Mouse (Mus musculus) kidney, embryonic 16.5 days (tissue): ENCODE data around the gene Ttc37. TPM values are rescaled to one million over a fixed set of nuclear protein-coding genes. Genes with fewer than 3 reads are reported as not detected.

Experiments used
- ATAC-seq: fragments of 200-750 bp; cut with Nextera tagmentation; 2 replicates; pipeline ENCODE4 v1.8.0; 2017; ENCODE audit warnings: moderate TSS enrichment; ENCODE audit not compliant: low FRiP score, low TSS enrichment
- H3K27ac ChIP-seq: fragments of 300-500 bp; sonication (generic); 2 replicates; pipeline ENCODE4 v1.5.1; 2014; ENCODE audit warnings: low read length
- H3K27me3 ChIP-seq: fragments of 300-500 bp; sonication (generic); 2 replicates; pipeline ENCODE4 v1.6.1; 2014; ENCODE audit warnings: low read length, control low read depth, mixed read lengths; ENCODE audit not compliant: insufficient read depth
- H3K36me3 ChIP-seq: fragments of 300-500 bp; sonication (generic); 2 replicates; pipeline ENCODE4 v1.6.1; 2014; ENCODE audit warnings: low read length, control low read depth, mixed read lengths; ENCODE audit not compliant: insufficient read depth
- H3K4me1 ChIP-seq: fragments of 300-500 bp; sonication (generic); 2 replicates; pipeline ENCODE4 v1.6.1; 2014; ENCODE audit warnings: low read length, control low read depth, mixed read lengths; ENCODE audit not compliant: insufficient read depth
- H3K4me2 ChIP-seq: fragments of 300-500 bp; sonication (generic); replicated peaks from 2 replicates; pipeline ENCODE4 v1.6.1; 2014; ENCODE audit warnings: low read depth, low read length
- H3K4me3 ChIP-seq: fragments of 300-500 bp; sonication (generic); 2 replicates; pipeline ENCODE4 v1.5.1; 2014; ENCODE audit warnings: mild to moderate bottlenecking, low read length
- H3K9ac ChIP-seq: fragments of 300-500 bp; sonication (generic); replicated peaks from 2 replicates; pipeline ENCODE4 v1.6.1; 2014; ENCODE audit warnings: low read length
- H3K9me3 ChIP-seq: fragments of 300-500 bp; sonication (generic); 2 replicates; pipeline ENCODE4 v1.6.1; 2016; ENCODE audit warnings: low read length, control low read depth
- WGBS: fragments of 180-500 bp; shearing (Covaris S2); extraction: QIAGEN DNeasy Blood & Tissue Kit; methylation state at CpG from one replicate; pipeline ENCODE4 v1.1.7; 2014; 5-methylcytosine and 5-hydroxymethylcytosine counted together
- polyA plus RNA-seq: library from polyadenylated mRNA; unstranded; fragments of >200 nt; fragmentation: Nextera tagmentation; extraction: Ambion mirVana; gene quantifications from 2 replicates; pipeline ENCODE4 v1.2.1, GENCODE M21; 2015

The Ttc37 gene
- polyA plus RNA-seq, 1 experiment from 2014 or later = 13.9 TPM

DNA sequence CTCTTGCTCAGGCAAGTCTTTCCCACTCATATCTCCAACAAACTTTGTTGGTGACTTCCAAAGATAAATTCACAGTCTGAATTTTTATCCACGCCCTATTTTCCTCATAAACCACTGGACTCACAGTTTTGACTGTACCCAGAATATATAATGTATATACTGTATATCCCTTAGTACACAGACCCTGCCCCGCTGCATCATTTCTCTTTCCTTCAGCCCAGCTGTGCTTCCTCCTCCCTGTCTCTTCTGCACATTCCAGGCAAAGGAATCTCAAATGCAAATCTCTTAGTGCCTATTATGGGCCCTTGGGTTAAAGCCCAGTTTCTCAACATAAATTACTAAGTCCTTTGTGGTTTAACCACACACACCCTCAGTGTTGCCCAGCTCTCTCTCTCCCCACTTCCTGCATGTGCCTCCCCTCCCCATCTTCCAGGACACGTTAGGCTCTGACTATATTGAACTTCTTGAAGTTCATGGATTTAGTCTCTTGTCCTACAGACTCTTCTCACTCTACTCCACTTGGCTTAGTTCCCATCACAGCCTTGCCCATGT, 98.8 kb downstream of the Ttc37 start:
- H3K36me3 ChIP-seq = peaks cover 6% of the 10 kb centered on the region; the same call in 1 of the 2 replicates
- H3K27ac ChIP-seq = no peak overlapping the region
- 78% methylated on average over 3 of the region's 3 CpGs for WGBS
- no peaks in the 10 kb centered on the region for H3K4me1 ChIP-seq
- H3K4me2 ChIP-seq = no peak overlapping the region
- ATAC-seq = no peak
- no peaks in the 10 kb centered on the region for H3K27me3 ChIP-seq
- H3K9ac ChIP-seq = no peak overlapping the region
- H3K4me3 ChIP-seq = no peak overlapping the region
- no peaks in the 10 kb centered on the region for H3K9me3 ChIP-seq

DNA sequence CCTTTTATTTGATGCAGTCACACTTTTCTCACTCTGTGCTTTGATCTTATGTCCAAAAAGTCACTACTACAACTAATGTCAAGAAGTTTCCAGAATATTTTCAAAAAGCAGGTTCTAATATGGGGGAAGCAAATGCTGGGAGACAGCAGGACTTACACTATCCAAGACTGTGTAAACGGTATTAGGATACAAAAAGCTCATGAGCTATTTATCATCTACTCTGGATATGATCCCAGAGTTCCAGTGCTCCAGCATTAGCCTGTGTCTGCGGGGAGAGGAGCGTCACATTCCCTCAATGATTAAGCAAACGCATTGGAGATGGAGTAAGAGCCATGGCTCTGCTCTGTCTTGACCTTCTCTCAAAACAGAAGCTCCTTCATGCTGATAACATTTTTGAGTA, 101.4 kb downstream of the Ttc37 start:
- H3K4me3 ChIP-seq = no peak overlapping the region
- H3K4me2 ChIP-seq = no peak overlapping the region
- no peak for ATAC-seq
- no peak overlapping the region for H3K9ac ChIP-seq
- WGBS = 88% methylated on average over 4 of the region's 4 CpGs
- no peaks in the 10 kb centered on the region for H3K4me1 ChIP-seq
- no peaks in the 10 kb centered on the region for H3K27me3 ChIP-seq
- no peaks in the 10 kb centered on the region for H3K9me3 ChIP-seq
- no peaks in the 10 kb centered on the region for H3K36me3 ChIP-seq
- H3K27ac ChIP-seq = no peak overlapping the region

DNA sequence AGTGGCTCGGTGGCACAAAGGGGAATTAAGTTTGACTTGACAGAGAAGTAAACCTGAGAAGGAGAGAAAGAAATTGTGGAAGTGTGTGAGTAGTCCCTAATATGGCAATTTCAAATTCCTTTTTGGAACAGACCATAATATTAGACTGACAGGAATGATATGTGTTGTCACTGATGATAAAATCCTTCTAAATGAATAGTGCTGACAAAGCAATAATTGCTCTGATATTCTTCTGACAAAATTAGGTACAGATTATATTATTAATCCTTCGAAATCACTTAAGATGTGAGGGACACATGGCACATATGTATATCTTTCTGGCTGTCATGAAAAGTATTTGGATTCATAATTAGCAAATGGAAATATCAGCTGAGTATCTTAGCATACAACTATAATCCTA, 116.4 kb downstream of the Ttc37 start:
- no peaks in the 10 kb centered on the region for H3K27me3 ChIP-seq
- H3K4me1 ChIP-seq = no peaks in the 10 kb centered on the region
- H3K4me2 ChIP-seq = no peak overlapping the region
- no peak overlapping the region for H3K9ac ChIP-seq
- no peak overlapping the region for H3K4me3 ChIP-seq
- no peaks in the 10 kb centered on the region for H3K9me3 ChIP-seq
- H3K36me3 ChIP-seq = no peaks in the 10 kb centered on the region
- H3K27ac ChIP-seq = no peak overlapping the region
- WGBS = 79% methylated on average over 2 of the region's 2 CpGs
- ATAC-seq = no peak

DNA sequence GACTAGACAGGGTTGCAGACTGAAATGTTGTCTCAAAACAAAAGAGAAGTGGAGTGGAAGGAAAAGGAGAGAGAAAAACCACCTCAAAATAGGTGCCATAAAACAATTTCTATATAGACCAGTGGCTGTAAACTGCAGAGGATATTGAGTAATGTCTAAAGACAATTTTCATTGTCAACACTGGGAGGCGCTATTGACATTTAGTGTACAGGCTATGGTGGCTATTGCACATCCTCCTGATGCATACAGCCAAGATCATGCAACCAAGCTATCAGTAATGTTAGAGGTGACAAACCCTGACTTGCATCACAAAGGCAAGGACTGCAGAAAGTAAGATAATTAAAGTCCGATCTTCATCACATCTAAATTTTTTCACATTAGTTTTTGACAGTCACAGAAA, 116.9 kb downstream of the Ttc37 start:
- Histone ChIP-seq H3K27me3 (no peaks in the 10 kb centered on the region), H3K27ac (no peak overlapping the region), H3K4me2 (no peak overlapping the region), H3K4me1 (no peaks in the 10 kb centered on the region), H3K4me3 (no peak overlapping the region), H3K36me3 (no peaks in the 10 kb centered on the region), H3K9me3 (no peaks in the 10 kb centered on the region), H3K9ac (no peak overlapping the region)
- 44% methylated on average over 2 of the region's 2 CpGs for WGBS
- no peak for ATAC-seq

Other genes with a start within 250 kb of the Ttc37 start
- gene Rhobtb3, start 154.8 kb upstream of the Ttc37 start, polyA plus RNA-seq = 31.2 and 32.0 TPM in 2 replicates
- gene Spata9, start 131.6 kb upstream of the Ttc37 start, polyA plus RNA-seq = 0.80 and 1.0 TPM in 2 replicates
- 15.7 and 18.1 TPM in 2 replicates for gene Rfesd, start 80.0 kb upstream of the Ttc37 start, polyA plus RNA-seq
- gene Gpr150, start 41.7 kb upstream of the Ttc37 start, polyA plus RNA-seq = 0.49 and 0.56 TPM in 2 replicates
- gene Arsk, start 74 bp upstream of the Ttc37 start, polyA plus RNA-seq = 11.0 and 11.1 TPM in 2 replicates
- gene Fam81b, start 206.3 kb downstream of the Ttc37 start, polyA plus RNA-seq = not detected in 2 replicates